Mouse (Mus musculus): ENCODE results near the gene Dmpk.

DNA sequence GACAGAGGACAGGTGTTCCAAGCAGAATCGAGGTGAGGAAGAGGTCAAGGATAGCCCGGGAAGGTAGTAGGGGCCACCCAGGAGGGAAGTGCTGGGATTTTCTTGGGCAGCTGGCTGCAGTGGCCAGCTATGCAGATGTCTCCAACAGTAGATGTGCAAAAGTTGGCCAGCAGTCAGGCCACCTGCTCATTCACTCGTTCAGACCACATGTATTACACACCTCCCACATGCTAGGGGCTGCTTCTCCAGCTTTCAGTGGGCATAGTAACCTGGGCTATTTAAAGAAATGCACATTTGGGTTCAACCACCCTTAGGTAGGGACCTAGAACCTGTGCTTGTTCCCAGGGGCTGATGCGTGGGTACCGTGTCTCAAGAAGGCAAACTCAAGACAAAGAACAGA lies 44.1 kb downstream of the Dmpk start:
- TF ChIP-seq KAT2A (IDR thresholded peaks at IDR 0.05; ENCODE audit: insufficient replicate concordance, low read length) (no peak), JUND (conservative IDR thresholded peaks at IDR 0.05; ENCODE audit: low read depth, low read length) (no peak), CTCF (conservative IDR thresholded peaks at IDR 0.05 in 1 of 2, IDR thresholded peaks at IDR 0.05 in 1 of 2; ENCODE audit: low read depth in 2 of 2, low read length in 2 of 2) (no peak), HCFC1 (IDR thresholded peaks at IDR 0.05; ENCODE audit: low read depth, low read length) (no peak), MYC (IDR thresholded peaks at IDR 0.05; ENCODE audit: low read depth, low read length) (no peak), EP300 (IDR thresholded peaks at IDR 0.05; ENCODE audit: low read length) (no peak), MEF2A (IDR thresholded peaks at IDR 0.05; ENCODE audit: borderline replicate concordance, low read depth, low read length) (no peak), MXI1 (IDR thresholded peaks at IDR 0.05; ENCODE audit: low read depth, low read length) (no peak), RAD21 (IDR thresholded peaks at IDR 0.05; ENCODE audit: low read depth, low read length) (no peak), BHLHE40 (IDR thresholded peaks at IDR 0.05; ENCODE audit: low read depth, low read length) (no peak), CHD2 (IDR thresholded peaks at IDR 0.05; ENCODE audit: low read length) (no peak), NELFE (IDR thresholded peaks at IDR 0.05; ENCODE audit: low read depth, low read length) (no peak), POLR2A (IDR thresholded peaks at IDR 0.05; ENCODE audit: low read depth, low read length) (no peak)

Data from CH12.LX (cell line).